Mouse (Mus musculus) heart, embryonic 15.5 days (tissue): ENCODE data around the gene Slc6a19. TPM values are rescaled to one million over a fixed set of nuclear protein-coding genes. Genes with fewer than 3 reads are reported as not detected.
"Not testable (repeated sequence)": the region's sequence is repeated elsewhere in the genome, so short reads cannot be mapped to it uniquely, and the experiment has no call there.

ENCODE experiments used
- ATAC-seq: fragments of 200-750 bp; cut with Nextera tagmentation; replicated peaks from 2 replicates; pipeline ENCODE4 v1.8.0; 2017; ENCODE audit warnings: low read depth, moderate TSS enrichment; ENCODE audit not compliant: insufficient number of reproducible peaks, insufficient read depth, low FRiP score
- H3K27ac ChIP-seq: fragments of 300-500 bp; sonication (generic); 2 replicates; pipeline ENCODE4 v1.5.1; 2015; ENCODE audit warnings: mild to moderate bottlenecking, inconsistent platforms
- H3K27me3 ChIP-seq: fragments of 300-500 bp; sonication (generic); 2 replicates; pipeline ENCODE4 v1.6.1; 2015; ENCODE audit warnings: inconsistent platforms
- H3K36me3 ChIP-seq: fragments of 300-500 bp; sonication (generic); 2 replicates; pipeline ENCODE4 v1.6.1; 2015; ENCODE audit warnings: mild to moderate bottlenecking, inconsistent platforms
- H3K4me1 ChIP-seq: fragments of 300-500 bp; sonication (generic); replicated peaks from 2 replicates; pipeline ENCODE4 v1.6.1; 2015; ENCODE audit warnings: inconsistent platforms
- H3K4me2 ChIP-seq: fragments of 300-500 bp; sonication (generic); 2 replicates; pipeline ENCODE4 v1.6.1; 2015; ENCODE audit warnings: inconsistent platforms, mild to moderate bottlenecking, moderate library complexity
- H3K4me3 ChIP-seq: fragments of 300-500 bp; sonication (generic); 2 replicates; pipeline ENCODE4 v1.5.1; 2015; ENCODE audit warnings: mild to moderate bottlenecking, inconsistent platforms
- H3K9ac ChIP-seq: fragments of 300-500 bp; sonication (generic); 2 replicates; pipeline ENCODE4 v1.6.1; 2015; ENCODE audit warnings: mild to moderate bottlenecking, inconsistent platforms
- H3K9me3 ChIP-seq: fragments of 300-500 bp; sonication (generic); replicated peaks from 2 replicates; pipeline ENCODE4 v1.6.1; 2016; ENCODE audit warnings: inconsistent platforms
- WGBS: fragments of 180-500 bp; shearing (Covaris S2); methylation state at CpG from one replicate; pipeline ENCODE4 v1.1.7; 2015; ENCODE audit warnings: mixed read lengths; 5-methylcytosine and 5-hydroxymethylcytosine counted together
- polyA plus RNA-seq: library from polyadenylated mRNA; unstranded; fragments of >200 nt; fragmentation: Nextera tagmentation; extraction: Ambion mirVana; gene quantifications from 2 replicates; pipeline ENCODE4 v1.2.1, GENCODE M21; 2015

Slc6a19 gene
- polyA plus RNA-seq, 1 experiment from 2014 or later: not detected

- Histone ChIP-seq H3K4me3 (no peak overlapping the region), H3K4me1 (peaks cover 5% of the 10 kb centered on the region), H3K9ac (no peak overlapping the region), H3K9me3 (no peaks in the 10 kb centered on the region), H3K27me3 (no peaks in the 10 kb centered on the region), H3K27ac (no peak overlapping the region), H3K36me3 (no peaks in the 10 kb centered on the region), H3K4me2 (no peak overlapping the region)
- WGBS: 64% methylated on average over 3 of the region's 3 CpGs
- no peak for ATAC-seq
These were observed 7.6 kb upstream of the Slc6a19 start for GRCm38 (mm10) chr13:73712228-73712627.

- Histone ChIP-seq H3K4me1 (peaks cover 5% of the 10 kb centered on the region), H3K27ac (no peak overlapping the region), H3K4me2 (no peak overlapping the region), H3K9ac (no peak overlapping the region), H3K4me3 (no peak overlapping the region), H3K36me3 (no peaks in the 10 kb centered on the region), H3K9me3 (no peaks in the 10 kb centered on the region), H3K27me3 (no peaks in the 10 kb centered on the region)
- 85% methylated on average over 5 of the region's 5 CpGs for WGBS
- no peak for ATAC-seq
These were observed 7.1 kb upstream of the Slc6a19 start for GRCm38 (mm10) chr13:73711803-73712202.

- no peaks in the 10 kb centered on the region for H3K27me3 ChIP-seq
- no peak overlapping the region for H3K4me3 ChIP-seq
- H3K9me3 ChIP-seq: no peaks in the 10 kb centered on the region
- H3K27ac ChIP-seq: no peak overlapping the region
- ATAC-seq: no peak
- peaks cover 5% of the 10 kb centered on the region for H3K4me1 ChIP-seq
- H3K9ac ChIP-seq: no peak overlapping the region
- no peak overlapping the region for H3K4me2 ChIP-seq
- 60% methylated on average over 5 of the region's 5 CpGs for WGBS
- H3K36me3 ChIP-seq: no peaks in the 10 kb centered on the region
These were observed 6.6 kb upstream of the Slc6a19 start for GRCm38 (mm10) chr13:73711221-73711620.

- no peak for ATAC-seq
- H3K9ac ChIP-seq: no peak overlapping the region
- no peaks in the 10 kb centered on the region for H3K36me3 ChIP-seq
- no peaks in the 10 kb centered on the region for H3K27me3 ChIP-seq
- no peaks in the 10 kb centered on the region for H3K9me3 ChIP-seq
- WGBS: 67% methylated on average over 6 of the region's 6 CpGs
- no peak overlapping the region for H3K4me2 ChIP-seq
- no peak overlapping the region for H3K4me3 ChIP-seq
- H3K27ac ChIP-seq: no peak overlapping the region
- peaks cover 5% of the 10 kb centered on the region for H3K4me1 ChIP-seq
These were observed 4.8 kb upstream of the Slc6a19 start for GRCm38 (mm10) chr13:73709491-73709890.

- not testable (repeated sequence) for H3K9me3 ChIP-seq, H3K27me3 ChIP-seq, H3K9ac ChIP-seq, H3K4me2 ChIP-seq, H3K4me1 ChIP-seq, ATAC-seq, H3K4me3 ChIP-seq, H3K36me3 ChIP-seq, H3K27ac ChIP-seq
- 40% methylated on average over 4 of the region's 4 CpGs for WGBS
These were observed 1.2 kb downstream of the Slc6a19 start for GRCm38 (mm10) chr13:73703486-73703885.

- peak; percentile 28; the same call in 1 of the 2 replicates for ATAC-seq
- Histone ChIP-seq H3K9me3 (no peaks in the 10 kb centered on the region), H3K4me1 (no peaks in the 10 kb centered on the region), H3K27me3 (no peaks in the 10 kb centered on the region), H3K27ac (peak overlapping the region; percentile 35; the same call in 1 of the 2 replicates), H3K4me3 (no peak overlapping the region), H3K36me3 (no peaks in the 10 kb centered on the region), H3K9ac (no peak overlapping the region), H3K4me2 (no peak overlapping the region)
- 69% methylated on average over 4 of the region's 4 CpGs for WGBS
These were observed 1.9 kb downstream of the Slc6a19 start for GRCm38 (mm10) chr13:73702776-73703175.

GRCm38 (mm10) chr13:73701161-73701883 is 3.3 kb downstream of the Slc6a19 start:
- no peak for ATAC-seq

GRCm38 (mm10) chr13:73700554-73700953 is 4.1 kb downstream of the Slc6a19 start:
- Histone ChIP-seq H3K4me2 (no peak overlapping the region), H3K27ac (no peak overlapping the region)

More at GRCm38 (mm10) chr13:73701161-73701883, 3.3 kb downstream of the Slc6a19 start:
- Histone ChIP-seq H3K36me3 (no peaks in the 10 kb centered on the region), H3K4me2 (no peak overlapping the region), H3K4me1 (no peaks in the 10 kb centered on the region), H3K27me3 (no peaks in the 10 kb centered on the region), H3K27ac (no peak overlapping the region), H3K9me3 (no peaks in the 10 kb centered on the region), H3K9ac (no peak overlapping the region), H3K4me3 (no peak overlapping the region)
- WGBS: 74% methylated on average over 9 of the region's 9 CpGs

GRCm38 (mm10) chr13:73699714-73700113 is 5.0 kb downstream of the Slc6a19 start:
- Histone ChIP-seq H3K36me3 (no peaks in the 10 kb centered on the region), H3K4me3 (no peak overlapping the region), H3K9ac (no peak overlapping the region), H3K4me2 (no peak overlapping the region), H3K27me3 (no peaks in the 10 kb centered on the region), H3K9me3 (no peaks in the 10 kb centered on the region), H3K4me1 (no peaks in the 10 kb centered on the region), H3K27ac (no peak overlapping the region)
- no peak for ATAC-seq
- 88% methylated on average over 6 of the region's 6 CpGs for WGBS

More at GRCm38 (mm10) chr13:73700554-73700953, 4.1 kb downstream of the Slc6a19 start:
- Histone ChIP-seq H3K4me1 (no peaks in the 10 kb centered on the region), H3K27me3 (no peaks in the 10 kb centered on the region), H3K36me3 (no peaks in the 10 kb centered on the region), H3K9me3 (no peaks in the 10 kb centered on the region), H3K9ac (no peak overlapping the region), H3K4me3 (no peak overlapping the region)
- 86% methylated on average over 12 of the region's 12 CpGs for WGBS
- ATAC-seq: no peak

GRCm38 (mm10) chr13:73696529-73696928 is 8.1 kb downstream of the Slc6a19 start:
- ATAC-seq: no peak
- Histone ChIP-seq H3K4me2 (no peak overlapping the region), H3K27me3 (no peaks in the 10 kb centered on the region), H3K9me3 (no peaks in the 10 kb centered on the region), H3K4me3 (no peak overlapping the region), H3K36me3 (no peaks in the 10 kb centered on the region), H3K9ac (no peak overlapping the region), H3K4me1 (no peaks in the 10 kb centered on the region), H3K27ac (no peak overlapping the region)
- 57% methylated on average over 3 of the region's 3 CpGs for WGBS

- Histone ChIP-seq H3K4me1 (no peaks in the 10 kb centered on the region), H3K27ac (no peak overlapping the region), H3K4me3 (no peak overlapping the region), H3K36me3 (no peaks in the 10 kb centered on the region), H3K4me2 (no peak overlapping the region), H3K27me3 (peaks cover 4% of the 10 kb centered on the region), H3K9ac (no peak overlapping the region), H3K9me3 (no peaks in the 10 kb centered on the region)
- ATAC-seq: no peak
- WGBS: 62% methylated on average over 1 of the region's 1 CpGs
These were observed 9.7 kb downstream of the Slc6a19 start for GRCm38 (mm10) chr13:73694972-73695371.

GRCm38 (mm10) chr13:73693333-73693732 is 11.3 kb downstream of the Slc6a19 start:
- H3K4me1 ChIP-seq: no peaks in the 10 kb centered on the region
- H3K4me2 ChIP-seq: no peak overlapping the region
- H3K27me3 ChIP-seq: peaks cover 4% of the 10 kb centered on the region
- WGBS: 67% methylated on average over 2 of the region's 2 CpGs
- no peak overlapping the region for H3K4me3 ChIP-seq
- ATAC-seq: no peak
- H3K9me3 ChIP-seq: no peaks in the 10 kb centered on the region
- no peaks in the 10 kb centered on the region for H3K36me3 ChIP-seq
- H3K9ac ChIP-seq: no peak overlapping the region
- no peak overlapping the region for H3K27ac ChIP-seq
